Comparison of ENCODE assay signal across 14 mouse cellular contexts in genomic region chr16:30271941-30272595, GRCm38 (mm10). TPM values are rescaled to one million over a fixed set of nuclear protein-coding genes. Genes with fewer than 3 reads are reported as not detected.
DNase-seq lines count a peak whose midpoint lies in the region; ATAC-seq lines count a peak whose summit lies in the region.
"Had no signal": no experiment of that assay in that cellular context is flagged by ENCODE, and none has a peak within 500 bp of the region (broad histone marks: within the 10 kb centered on the region; RNA-seq: fewer than 3 reads in every experiment).

No protein-coding gene starts in this region.

- H3K9ac ChIP-seq in limb, embryonic 12.5 days (replicated peaks): no peak overlapping the region

- H3K36me3 ChIP-seq in limb, embryonic 12.5 days: no peaks in the 10 kb centered on the region

- 69% methylated on average over 6 of the region's 6 CpGs for WGBS in limb, embryonic 12.5 days

- DNase-seq in frontal cortex, adult 2 months (ENCODE audit: extremely low spot score in 1 of 2, low spot score in 1 of 2): peak; percentile 33 to 38
- no peak for DNase-seq in frontal cortex, postnatal 14 days (ENCODE audit: low spot score in 2 of 2)
- peak; percentile 19 for DNase-seq in right cerebral cortex, adult 18-20 months
- no peak for DNase-seq in right cerebral cortex, postnatal 36 days (ENCODE audit: low spot score in 2 of 2)
- no peak for DNase-seq in kidney, postnatal 36 days
- no peak for DNase-seq in heart, postnatal 36 days
- no peak for DNase-seq in yolk sac, embryonic 10.5 days (ENCODE audit: low spot score)
- DNase-seq: cerebellum, adult 9-11 months; kidney, adult 8-10 months; lung, postnatal 36 days had no signal

- H3K4me2 ChIP-seq in limb, embryonic 12.5 days: no peak overlapping the region

- H3K27ac ChIP-seq in limb, embryonic 12.5 days: peak overlapping the region; percentile 81

- ATAC-seq in limb, embryonic 12.5 days (ENCODE audit: insufficient number of reproducible peaks, insufficient read depth, low FRiP score, low TSS enrichment, low read depth): no peak

- H3K9me3 ChIP-seq in limb, embryonic 12.5 days: no peaks in the 10 kb centered on the region

- H3K4me1 ChIP-seq in limb, embryonic 12.5 days (replicated peaks): peaks cover 24% of the 10 kb centered on the region

- H3K4me3 ChIP-seq in limb, embryonic 12.5 days (replicated peaks): no peak overlapping the region
- H3K4me3 ChIP-seq: myocyte had no signal

- H3K27me3 ChIP-seq in limb, embryonic 12.5 days: no peaks in the 10 kb centered on the region

- intact Hi-C loops in heart, postnatal 36 days (cut with DNase I): no loop called here

RNA-seq across cellular contexts. Expression of gene Cpn2, which starts 4.8 kb away (rescaled TPM):
- polyA plus RNA-seq in frontal cortex, adult 2 months (2012; rRNA removed): not detected in 2 replicates
- not detected in 2 replicates for polyA plus RNA-seq in limb, embryonic 12.5 days (2016; fragmentation: Nextera tagmentation; extraction: Ambion mirVana)
- total RNA-seq in heart, postnatal 36 days (2021): under 1 TPM; 0.11 to 0.19 TPM
- total RNA-seq: left cerebral cortex, postnatal 36 days had no signal
- polyA plus RNA-seq: heart, embryonic 14.5 days; myocyte had no signal

RNA-seq across cellular contexts. Expression of gene Lrrc15, which starts 11.0 kb away (rescaled TPM):
- polyA plus RNA-seq in frontal cortex, adult 2 months (2012; rRNA removed): not detected in 2 replicates
- 0.84 and 0.90 TPM in 2 replicates for polyA plus RNA-seq in limb, embryonic 12.5 days (2016; fragmentation: Nextera tagmentation; extraction: Ambion mirVana)
- total RNA-seq in heart, postnatal 36 days (2021): under 1 TPM; 0.16 to 0.17 TPM
- total RNA-seq: left cerebral cortex, postnatal 36 days had no signal

RNA-seq across cellular contexts. Expression of gene Gp5, which starts 38.5 kb away (rescaled TPM):
- polyA plus RNA-seq in frontal cortex, adult 2 months (2012; rRNA removed): 0.57 and 0.90 TPM in 2 replicates
- polyA plus RNA-seq in limb, embryonic 12.5 days (2016; fragmentation: Nextera tagmentation; extraction: Ambion mirVana): 1.7 and 2.1 TPM in 2 replicates
- under 1 TPM; 0.38 to 0.44 TPM for total RNA-seq in heart, postnatal 36 days (2021)

Comparison
In these comparisons a context has a peak if more than half of its experiments do, and no peak if none do; other contexts are left out.
1. DNase-seq: peak in frontal cortex, adult 2 months (2 of 2) and right cerebral cortex, adult 18-20 months (single experiment); none in frontal cortex, postnatal 14 days (0 of 2), right cerebral cortex, postnatal 36 days (0 of 2), kidney, postnatal 36 days (0 of 2), heart, postnatal 36 days (0 of 2) and yolk sac, embryonic 10.5 days (single experiment).